Mouse (Mus musculus): ENCODE measurements around the gene Helq. TPM values are rescaled to one million over a fixed set of nuclear protein-coding genes. Genes with fewer than 3 reads are reported as not detected.
A peak's percentile ranks its signal among the peaks of the same experiment; 100 is the strongest.

Gene Helq
- polyA plus RNA-seq, 1 experiment from 2014 or later = 20.6 TPM

- no peak for ATAC-seq
- WGBS = 93% methylated on average over 2 of the region's 2 CpGs
These were observed 35.4 kb upstream of the Helq start for GRCm38 (mm10) chr5:100833841-100834240.

DNA sequence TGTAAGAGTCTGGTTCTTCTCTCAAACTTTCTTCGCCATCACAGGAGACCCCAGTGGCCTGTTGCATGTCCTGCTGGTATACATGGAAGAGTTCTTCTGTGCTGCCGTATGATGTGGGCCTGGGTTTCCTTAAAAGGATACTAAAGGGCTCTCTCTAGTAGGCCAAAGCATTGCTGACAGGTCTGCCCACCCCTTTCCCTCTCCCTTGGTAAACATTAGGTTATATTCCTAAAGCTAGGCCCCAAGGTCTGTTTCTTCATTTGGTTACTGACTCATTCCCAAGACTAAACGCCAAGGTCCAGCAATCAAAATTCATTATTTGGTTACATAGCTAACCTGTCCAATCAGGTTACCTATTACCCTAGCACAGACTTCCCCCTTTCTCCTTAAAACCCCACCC, 34.3 kb upstream of the Helq start:
- Histone ChIP-seq H3K4me3 (ENCODE audit: low read depth, low read length) (no peak overlapping the region), H3K4me2 (ENCODE audit: low read length) (no peak overlapping the region), H3K9me3 (replicated peaks; ENCODE audit: control insufficient read depth, low read length, poor library complexity, severe bottlenecking) (no peaks in the 10 kb centered on the region), H3K36me3 (ENCODE audit: control insufficient read depth, insufficient read depth, low read length) (no peaks in the 10 kb centered on the region), H3K4me1 (ENCODE audit: control insufficient read depth, insufficient read depth, low read length) (no peaks in the 10 kb centered on the region), H3K9ac (ENCODE audit: low read depth, low read length) (no peak overlapping the region), H3K27ac (ENCODE audit: low read length) (no peak overlapping the region), H3K27me3 (ENCODE audit: control insufficient read depth, insufficient read depth, low read depth, low read length) (no peaks in the 10 kb centered on the region)
- no peak for ATAC-seq
- WGBS = 94% methylated on average over 3 of the region's 3 CpGs

More at GRCm38 (mm10) chr5:100833841-100834240, 35.4 kb upstream of the Helq start:
- Histone ChIP-seq H3K4me3 (ENCODE audit: low read depth, low read length) (no peak overlapping the region), H3K9ac (ENCODE audit: low read depth, low read length) (no peak overlapping the region), H3K27ac (ENCODE audit: low read length) (no peak overlapping the region), H3K36me3 (ENCODE audit: control insufficient read depth, insufficient read depth, low read length) (no peaks in the 10 kb centered on the region), H3K4me1 (ENCODE audit: control insufficient read depth, insufficient read depth, low read length) (no peaks in the 10 kb centered on the region), H3K4me2 (ENCODE audit: low read length) (no peak overlapping the region), H3K9me3 (replicated peaks; ENCODE audit: control insufficient read depth, low read length, poor library complexity, severe bottlenecking) (no peaks in the 10 kb centered on the region), H3K27me3 (ENCODE audit: control insufficient read depth, insufficient read depth, low read depth, low read length) (no peaks in the 10 kb centered on the region)

DNA sequence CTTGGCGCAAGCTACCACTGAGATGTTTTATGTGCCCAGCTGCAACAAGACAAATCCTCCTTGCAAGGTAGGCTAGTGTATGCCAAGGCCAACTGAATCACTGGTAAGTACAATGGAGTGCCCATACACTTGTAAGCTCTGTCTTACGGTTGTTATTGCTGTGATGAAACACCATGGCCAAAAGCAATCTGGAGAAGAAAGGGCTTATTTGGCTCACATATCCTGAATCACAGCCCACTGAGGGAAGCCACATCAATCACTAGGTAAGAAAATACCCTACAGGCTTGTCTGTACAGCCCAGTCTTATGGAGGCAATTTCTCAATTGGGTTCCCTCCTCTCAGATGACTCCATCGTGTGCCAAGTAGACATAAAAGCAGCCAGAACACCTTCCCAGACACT, 30.3 kb upstream of the Helq start:
- no peak overlapping the region for H3K9ac ChIP-seq (ENCODE audit: low read depth, low read length)
- WGBS = 88% methylated on average over 3 of the region's 3 CpGs
- no peak for ATAC-seq

GRCm38 (mm10) chr5:100826531-100826930, 28.1 kb upstream of the Helq start:
- Histone ChIP-seq H3K36me3 (ENCODE audit: control insufficient read depth, insufficient read depth, low read length) (no peaks in the 10 kb centered on the region), H3K27me3 (ENCODE audit: control insufficient read depth, insufficient read depth, low read depth, low read length) (no peaks in the 10 kb centered on the region), H3K27ac (ENCODE audit: low read length) (no peak overlapping the region), H3K4me1 (ENCODE audit: control insufficient read depth, insufficient read depth, low read length) (no peaks in the 10 kb centered on the region), H3K4me3 (ENCODE audit: low read depth, low read length) (no peak overlapping the region), H3K9me3 (replicated peaks; ENCODE audit: control insufficient read depth, low read length, poor library complexity, severe bottlenecking) (no peaks in the 10 kb centered on the region), H3K9ac (ENCODE audit: low read depth, low read length) (no peak overlapping the region), H3K4me2 (ENCODE audit: low read length) (no peak overlapping the region)
- ATAC-seq = no peak
- 82% methylated on average over 7 of the region's 7 CpGs for WGBS

More for the DNA sequence above, 30.3 kb upstream of the Helq start:
- no peaks in the 10 kb centered on the region for H3K4me1 ChIP-seq (ENCODE audit: control insufficient read depth, insufficient read depth, low read length)
- H3K4me3 ChIP-seq (ENCODE audit: low read depth, low read length) = no peak overlapping the region
- H3K4me2 ChIP-seq (ENCODE audit: low read length) = no peak overlapping the region
- H3K9me3 ChIP-seq (replicated peaks; ENCODE audit: control insufficient read depth, low read length, poor library complexity, severe bottlenecking) = no peaks in the 10 kb centered on the region
- H3K27me3 ChIP-seq (ENCODE audit: control insufficient read depth, insufficient read depth, low read depth, low read length) = no peaks in the 10 kb centered on the region
- H3K27ac ChIP-seq (ENCODE audit: low read length) = no peak overlapping the region
- H3K36me3 ChIP-seq (ENCODE audit: control insufficient read depth, insufficient read depth, low read length) = no peaks in the 10 kb centered on the region

GRCm38 (mm10) chr5:100825975-100826374, 27.6 kb upstream of the Helq start:
- no peaks in the 10 kb centered on the region for H3K4me1 ChIP-seq (ENCODE audit: control insufficient read depth, insufficient read depth, low read length)
- no peak overlapping the region for H3K4me3 ChIP-seq (ENCODE audit: low read depth, low read length)
- no peak overlapping the region for H3K9ac ChIP-seq (ENCODE audit: low read depth, low read length)
- no peaks in the 10 kb centered on the region for H3K36me3 ChIP-seq (ENCODE audit: control insufficient read depth, insufficient read depth, low read length)
- WGBS = 17% methylated on average over 2 of the region's 2 CpGs
- no peak overlapping the region for H3K4me2 ChIP-seq (ENCODE audit: low read length)
- H3K27me3 ChIP-seq (ENCODE audit: control insufficient read depth, insufficient read depth, low read depth, low read length) = no peaks in the 10 kb centered on the region
- no peak for ATAC-seq
- H3K27ac ChIP-seq (ENCODE audit: low read length) = no peak overlapping the region
- no peaks in the 10 kb centered on the region for H3K9me3 ChIP-seq (replicated peaks; ENCODE audit: control insufficient read depth, low read length, poor library complexity, severe bottlenecking)

DNA sequence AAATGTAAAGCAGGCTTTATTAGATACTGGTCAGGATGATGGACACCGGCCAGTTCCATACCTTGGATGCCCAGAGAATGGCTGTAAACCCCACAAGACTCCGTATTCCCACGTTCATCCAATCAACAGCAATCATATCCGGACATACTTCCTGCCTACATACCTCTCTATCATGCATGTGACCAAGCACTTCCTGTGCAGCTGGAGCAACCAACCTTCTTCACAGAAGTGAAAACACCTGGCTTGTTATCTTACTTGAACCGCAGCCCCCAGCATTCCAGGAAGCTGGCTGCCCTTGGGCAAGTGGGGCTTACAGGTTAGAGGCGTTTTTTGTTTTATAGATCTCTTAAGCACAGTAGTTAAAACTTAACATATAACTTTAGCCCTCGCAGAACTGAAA, 24.4 kb upstream of the Helq start:
- H3K4me2 ChIP-seq (ENCODE audit: low read length) = no peak overlapping the region
- no peak overlapping the region for H3K9ac ChIP-seq (ENCODE audit: low read depth, low read length)
- WGBS = 91% methylated on average over 7 of the region's 7 CpGs
- no peak for ATAC-seq
- no peaks in the 10 kb centered on the region for H3K36me3 ChIP-seq (ENCODE audit: control insufficient read depth, insufficient read depth, low read length)
- no peaks in the 10 kb centered on the region for H3K27me3 ChIP-seq (ENCODE audit: control insufficient read depth, insufficient read depth, low read depth, low read length)
- no peak overlapping the region for H3K4me3 ChIP-seq (ENCODE audit: low read depth, low read length)
- no peak overlapping the region for H3K27ac ChIP-seq (ENCODE audit: low read length)
- peaks cover 9% of the 10 kb centered on the region for H3K4me1 ChIP-seq (ENCODE audit: control insufficient read depth, insufficient read depth, low read length)
- no peaks in the 10 kb centered on the region for H3K9me3 ChIP-seq (replicated peaks; ENCODE audit: control insufficient read depth, low read length, poor library complexity, severe bottlenecking)

DNA sequence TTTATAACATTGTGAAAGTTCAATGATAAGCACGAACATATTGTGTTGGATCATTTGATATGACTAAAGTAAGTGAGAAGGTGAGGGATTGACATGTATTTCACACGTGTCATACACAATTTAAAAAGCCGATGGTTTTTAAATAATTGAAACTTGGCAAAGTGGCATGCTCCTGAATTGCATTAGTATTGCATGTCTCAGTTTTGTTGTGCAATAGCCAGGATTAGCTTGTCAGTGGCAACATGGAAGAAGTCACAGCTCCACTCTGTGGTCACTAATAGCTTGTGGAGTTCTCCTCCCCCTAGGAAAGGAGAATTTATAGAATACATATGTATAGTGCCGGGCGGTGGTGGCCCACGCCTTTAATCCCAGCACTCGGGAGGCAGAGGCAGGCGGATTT, 23.0 kb upstream of the Helq start:
- peak; percentile 26 for ATAC-seq
- Histone ChIP-seq H3K4me1 (ENCODE audit: control insufficient read depth, insufficient read depth, low read length) (peaks cover 9% of the 10 kb centered on the region), H3K4me3 (ENCODE audit: low read depth, low read length) (no peak overlapping the region; the same call in 1 of the 2 replicates), H3K4me2 (ENCODE audit: low read length) (peak overlapping the region; percentile 95), H3K9ac (ENCODE audit: low read depth, low read length) (no peak overlapping the region), H3K36me3 (ENCODE audit: control insufficient read depth, insufficient read depth, low read length) (no peaks in the 10 kb centered on the region), H3K9me3 (replicated peaks; ENCODE audit: control insufficient read depth, low read length, poor library complexity, severe bottlenecking) (no peaks in the 10 kb centered on the region), H3K27me3 (ENCODE audit: control insufficient read depth, insufficient read depth, low read depth, low read length) (no peaks in the 10 kb centered on the region), H3K27ac (ENCODE audit: low read length) (no peak overlapping the region)
- WGBS = 80% methylated on average over 8 of the region's 8 CpGs

DNA sequence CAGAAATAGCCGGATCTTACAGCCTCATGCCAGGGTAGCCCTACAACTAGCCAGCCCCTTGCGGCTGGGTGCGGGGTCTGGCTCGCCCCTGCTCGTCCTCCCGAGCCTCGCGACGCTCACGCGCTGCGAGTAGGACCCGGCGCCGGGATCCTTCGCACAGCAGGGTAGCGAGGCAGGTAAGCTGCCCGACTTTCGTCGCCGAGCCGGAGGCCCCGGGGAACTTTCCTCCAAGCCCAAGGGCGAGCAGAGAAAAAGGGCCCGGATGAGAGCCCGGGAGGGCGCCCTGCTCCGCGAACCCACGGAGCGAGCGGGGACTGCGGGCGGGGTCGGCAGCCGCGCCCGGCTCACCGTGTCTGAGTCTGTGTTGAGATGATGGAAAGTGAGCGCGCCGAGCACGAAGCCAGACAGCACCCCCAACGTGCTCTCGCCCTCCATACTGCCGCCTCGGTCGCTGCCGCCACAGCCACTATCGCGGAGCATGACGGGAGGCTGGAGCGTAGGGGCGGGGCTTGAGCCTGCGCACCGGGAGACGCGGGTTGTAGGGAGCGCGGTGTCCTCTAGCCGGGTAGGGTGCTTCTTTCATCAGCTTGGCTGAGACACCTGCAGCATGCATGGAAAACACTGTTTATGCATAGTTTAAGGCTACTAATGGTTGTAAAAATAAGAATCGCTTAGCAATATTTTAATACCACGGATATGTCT, 22.2 kb upstream of the Helq start, which contains the start of gene Abraxas1:
Gene Abraxas1 (minus strand): TSS at position 483 of the 702 bp plus-strand sequence.
- 0 out of 2 replicates have a peak, but pooled peaks cover 2% of the 10 kb centered on the region for H3K36me3 ChIP-seq (ENCODE audit: control insufficient read depth, insufficient read depth, low read length)
- H3K9me3 ChIP-seq (replicated peaks; ENCODE audit: control insufficient read depth, low read length, poor library complexity, severe bottlenecking) = no peaks in the 10 kb centered on the region
- H3K4me3 ChIP-seq (ENCODE audit: low read depth, low read length) = peak within 1 kb of the TSS; percentile 62
- H3K27ac ChIP-seq (ENCODE audit: low read length) = peak within 1 kb of the TSS; percentile 74
- peaks cover 9% of the 10 kb centered on the region for H3K4me1 ChIP-seq (ENCODE audit: control insufficient read depth, insufficient read depth, low read length)
- peak; percentile 99 for ATAC-seq
- WGBS = under 1% methylated on average over 63 of the region's 63 CpGs
- H3K27me3 ChIP-seq (ENCODE audit: control insufficient read depth, insufficient read depth, low read depth, low read length) = no peaks in the 10 kb centered on the region
- H3K4me2 ChIP-seq (ENCODE audit: low read length) = peak within 1 kb of the TSS; percentile 95
- H3K9ac ChIP-seq (ENCODE audit: low read depth, low read length) = peak within 1 kb of the TSS; percentile 78

DNA sequence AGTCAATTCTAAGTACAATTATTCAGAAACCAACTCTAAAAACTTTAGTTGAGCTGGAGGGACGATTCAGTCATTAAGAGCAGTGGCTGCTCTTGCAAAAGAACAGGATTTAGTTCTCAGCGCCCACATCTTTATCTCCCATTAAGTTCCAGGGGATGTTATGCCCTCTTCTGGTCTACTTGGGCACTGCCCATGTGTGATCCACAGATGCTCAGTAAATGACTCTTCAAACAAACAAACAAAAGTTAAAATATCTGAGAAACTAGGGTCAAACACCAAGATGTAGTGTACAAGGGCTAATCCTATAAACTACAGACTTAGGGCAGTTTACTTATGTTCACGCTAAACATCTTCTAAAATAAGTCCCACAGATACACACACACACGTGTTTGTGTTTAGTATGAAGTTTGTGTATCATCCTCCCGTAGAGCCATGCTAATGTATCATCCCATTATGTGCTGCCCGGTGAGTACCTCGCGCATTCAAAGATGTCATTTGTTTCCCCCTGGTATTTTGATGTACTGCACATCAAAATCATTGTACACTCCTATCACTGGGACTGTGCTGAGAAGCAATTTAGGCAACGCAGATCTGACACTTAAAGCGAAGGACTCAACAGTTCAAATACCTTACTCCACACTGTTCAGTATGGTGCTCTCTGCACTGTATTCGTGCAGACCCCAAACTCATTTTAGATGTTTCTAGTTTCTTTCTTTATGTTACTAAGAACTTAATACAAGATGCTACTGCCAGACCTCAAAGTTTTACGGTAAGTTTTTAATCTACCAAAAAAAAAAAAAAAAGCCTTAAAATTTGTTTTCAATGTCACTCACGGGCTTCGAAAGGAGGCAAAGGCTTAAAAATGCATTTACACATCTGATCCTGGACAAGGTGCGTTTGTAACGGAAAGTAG, 21.4 kb upstream of the Helq start:
- Histone ChIP-seq H3K4me3 (ENCODE audit: low read depth, low read length) (peak overlapping the region; percentile 62), H3K27me3 (ENCODE audit: control insufficient read depth, insufficient read depth, low read depth, low read length) (no peaks in the 10 kb centered on the region), H3K36me3 (ENCODE audit: control insufficient read depth, insufficient read depth, low read length) (0 out of 2 replicates have a peak, but pooled peaks cover 2% of the 10 kb centered on the region), H3K4me2 (ENCODE audit: low read length) (peak overlapping the region; percentile 95), H3K9me3 (replicated peaks; ENCODE audit: control insufficient read depth, low read length, poor library complexity, severe bottlenecking) (no peaks in the 10 kb centered on the region), H3K27ac (ENCODE audit: low read length) (peak overlapping the region; percentile 74), H3K9ac (ENCODE audit: low read depth, low read length) (peak overlapping the region; percentile 78), H3K4me1 (ENCODE audit: control insufficient read depth, insufficient read depth, low read length) (peaks cover 9% of the 10 kb centered on the region)
- ATAC-seq = no peak
- 24% methylated on average over 16 of the region's 16 CpGs for WGBS
